Comparison of ENCODE assay signal across 8 mouse cellular contexts in the genomic region with DNA sequence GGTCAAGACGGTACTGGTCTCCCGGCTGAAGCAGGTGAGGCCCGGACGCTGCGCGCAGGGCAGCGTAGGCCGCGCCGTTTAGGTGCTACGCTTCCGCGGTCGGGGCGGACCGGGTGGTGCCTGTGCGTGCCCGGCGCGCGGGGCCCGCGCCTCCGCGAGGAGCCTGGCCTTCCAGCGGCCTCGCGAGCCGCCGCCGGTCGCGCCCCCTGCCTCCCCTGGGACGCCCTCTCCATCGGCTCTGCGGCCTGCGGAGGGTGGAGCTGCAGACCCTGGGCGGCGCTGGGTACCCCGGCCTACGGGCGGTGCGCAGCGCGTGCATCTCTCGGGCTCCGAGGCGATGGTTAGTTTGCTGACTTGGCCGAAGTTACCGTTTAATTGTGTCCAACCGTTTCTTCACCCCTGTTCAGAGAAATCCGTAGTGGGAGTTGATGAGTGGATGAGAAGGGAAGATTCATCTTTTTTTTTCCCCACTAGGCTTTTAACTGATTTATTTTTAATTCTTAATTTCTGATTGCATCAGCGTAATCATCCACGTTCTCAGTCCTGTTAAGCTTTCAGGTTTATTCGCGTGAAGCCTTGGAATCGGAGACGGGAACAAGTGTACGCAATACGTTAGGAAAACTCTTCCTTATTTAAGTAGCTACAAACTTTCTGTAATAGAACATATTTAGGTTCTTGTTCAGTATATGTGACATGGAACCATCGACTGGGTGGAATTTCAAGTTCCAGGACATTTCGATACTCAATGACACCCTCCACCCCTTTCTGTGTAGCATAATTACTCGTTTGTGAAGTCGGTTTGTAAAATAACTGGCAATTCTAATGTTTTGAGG. TPM values are rescaled to one million over a fixed set of nuclear protein-coding genes. Genes with fewer than 3 reads are reported as not detected.
DNase-seq lines count a peak whose midpoint lies in the region; ATAC-seq lines count a peak whose summit lies in the region.

No protein-coding gene starts in this region.

- peak; percentile 72 for DNase-seq in adrenal gland, postnatal 10 days
- no peak for DNase-seq in adrenal gland, postnatal 4 days (ENCODE audit: low spot score in 2 of 2)
- DNase-seq in spleen, postnatal 36 days (ENCODE audit: low spot score in 2 of 2): peak; percentile 64
- DNase-seq in spleen, postnatal 10 days (ENCODE audit: low spot score in 2 of 2): no peak

- peak overlapping the region; percentile 93 for H3K4me3 ChIP-seq in intestine, embryonic 15.5 days (replicated peaks)
- peak overlapping the region; percentile 69 for H3K4me3 ChIP-seq in macrophage (ENCODE audit: inconsistent target)
- peak overlapping the region; percentile 79 for H3K4me3 ChIP-seq in stomach, embryonic 14.5 days (ENCODE audit: low read depth, low read length)

- H3K79me2 ChIP-seq in macrophage (ENCODE audit: inconsistent target): peaks cover 50% of the 10 kb centered on the region

- WGBS in intestine, embryonic 15.5 days: under 1% methylated on average over 52 of the region's 64 CpGs
- under 1% methylated on average over 61 of the region's 64 CpGs for WGBS in macrophage (ENCODE audit: missing documents)
- WGBS in stomach, embryonic 14.5 days: 1% methylated on average over 60 of the region's 64 CpGs

- peak overlapping the region; percentile 99 for H3K27ac ChIP-seq in intestine, embryonic 15.5 days
- H3K27ac ChIP-seq in macrophage: peak overlapping the region; percentile 54
- peak overlapping the region; percentile 97 for H3K27ac ChIP-seq in stomach, embryonic 14.5 days (ENCODE audit: low read length)

- H3K4me1 ChIP-seq in intestine, embryonic 15.5 days (replicated peaks): peaks cover 8% of the 10 kb centered on the region; the same call in 1 of the 2 replicates
- H3K4me1 ChIP-seq in stomach, embryonic 14.5 days (ENCODE audit: control insufficient read depth, insufficient read depth, low read length): peaks cover 12% of the 10 kb centered on the region; the same call in 1 of the 2 replicates

- ATAC-seq in erythroid progenitor cell, adult 5-6 weeks (replicated peaks; ENCODE audit: low FRiP score, poor library complexity, severe bottlenecking): peak; percentile 63
- peak; percentile 68 for ATAC-seq in intestine, embryonic 15.5 days
- peak; percentile 66 for ATAC-seq in stomach, embryonic 14.5 days (ENCODE audit: insufficient number of reproducible peaks, insufficient read depth, low FRiP score, low read depth)

- H3K36me3 ChIP-seq in intestine, embryonic 15.5 days: 0 out of 2 replicates have a peak, but pooled peaks cover 2% of the 10 kb centered on the region
- H3K36me3 ChIP-seq in macrophage (ENCODE audit: inconsistent target): no peaks in the 10 kb centered on the region
- H3K36me3 ChIP-seq in stomach, embryonic 14.5 days (ENCODE audit: control insufficient read depth, insufficient read depth, low read length): no peaks in the 10 kb centered on the region; the same call in 1 of the 2 replicates

- H3K9me3 ChIP-seq in intestine, embryonic 15.5 days: no peaks in the 10 kb centered on the region
- no peaks in the 10 kb centered on the region for H3K9me3 ChIP-seq in stomach, embryonic 14.5 days (ENCODE audit: control insufficient read depth, low read depth, low read length)

- H3K4me2 ChIP-seq in intestine, embryonic 15.5 days (replicated peaks): peak overlapping the region; percentile 79
- H3K4me2 ChIP-seq in stomach, embryonic 14.5 days (replicated peaks; ENCODE audit: low read depth, low read length): peak overlapping the region; percentile 80

- peak overlapping the region; percentile 96 for H3K9ac ChIP-seq in intestine, embryonic 15.5 days
- peak overlapping the region; percentile 77 for H3K9ac ChIP-seq in stomach, embryonic 14.5 days (replicated peaks; ENCODE audit: low read depth, low read length)

- H3K27me3 ChIP-seq in intestine, embryonic 15.5 days (replicated peaks): no peaks in the 10 kb centered on the region
- H3K27me3 ChIP-seq in stomach, embryonic 14.5 days (ENCODE audit: control insufficient read depth, insufficient read depth, low read length): no peaks in the 10 kb centered on the region

RNA-seq across cellular contexts. Expression of gene Sltm, which starts 0.7 kb away (rescaled TPM):
- total RNA-seq in adrenal gland, postnatal 10 days (2021): 10 to 100 TPM; 27.4 to 36.0 TPM
- total RNA-seq in adrenal gland, postnatal 4 days (2021): 10 to 100 TPM; 37.7 to 44.2 TPM
- 44.3 and 69.6 TPM in 2 replicates for total RNA-seq in erythroid progenitor cell, adult 5-6 weeks (2015; ENCODE audit: low replicate concordance)
- 62.0 and 82.7 TPM in 2 replicates for total RNA-seq in erythroid progenitor cell, adult 5-6 weeks (2017; ENCODE audit: low replicate concordance)
- polyA plus RNA-seq in intestine, embryonic 15.5 days (2015; fragmentation: Nextera tagmentation; extraction: Ambion mirVana): 43.3 and 43.4 TPM in 2 replicates
- total RNA-seq in macrophage (2018; cell fraction: chromatin; rRNA removed): 100 to 1,000 TPM; 127 to 323 (median 239) TPM
- 10 to 100 TPM; 16.5 to 32.7 (median 20.9) TPM for total RNA-seq in macrophage (2018; cell fraction: cytosol; rRNA removed)
- total RNA-seq in macrophage (2018; cell fraction: nucleus; rRNA removed): 100 to 1,000 TPM in 17 of 26 experiments, 10 to 100 TPM in 9; 58.8 to 210 (median 123) TPM
- 26.1 to 48.6 TPM (median 27.2 TPM) in 3 replicates for polyA plus RNA-seq in macrophage (2018)
- 69.8 and 74.7 TPM in 2 replicates for polyA plus RNA-seq in stomach, embryonic 14.5 days (2014; fragmentation: Nextera tagmentation; extraction: Ambion mirVana)

RNA-seq across cellular contexts. Expression of gene Rnf111, which starts 39.7 kb away (rescaled TPM):
- total RNA-seq in adrenal gland, postnatal 10 days (2021): 10 to 100 TPM; 31.4 to 36.9 TPM
- 10 to 100 TPM; 41.1 to 44.1 TPM for total RNA-seq in adrenal gland, postnatal 4 days (2021)
- 46.1 and 61.6 TPM in 2 replicates for total RNA-seq in erythroid progenitor cell, adult 5-6 weeks (2015; ENCODE audit: low replicate concordance)
- 24.9 and 31.6 TPM in 2 replicates for total RNA-seq in erythroid progenitor cell, adult 5-6 weeks (2017; ENCODE audit: low replicate concordance)
- 23.5 and 24.2 TPM in 2 replicates for polyA plus RNA-seq in intestine, embryonic 15.5 days (2015; fragmentation: Nextera tagmentation; extraction: Ambion mirVana)
- total RNA-seq in macrophage (2018; cell fraction: chromatin; rRNA removed): 100 to 1,000 TPM; 186 to 315 (median 261) TPM
- 10 to 100 TPM; 33.3 to 57.1 (median 47.5) TPM for total RNA-seq in macrophage (2018; cell fraction: cytosol; rRNA removed)
- 100 to 1,000 TPM; 108 to 232 (median 152) TPM for total RNA-seq in macrophage (2018; cell fraction: nucleus; rRNA removed)
- 26.9 to 36.9 TPM (median 33.3 TPM) in 3 replicates for polyA plus RNA-seq in macrophage (2018)
- 29.8 and 32.0 TPM in 2 replicates for polyA plus RNA-seq in stomach, embryonic 14.5 days (2014; fragmentation: Nextera tagmentation; extraction: Ambion mirVana)

Comparison
In these comparisons a context has a peak if more than half of its experiments do, and no peak if none do; other contexts are left out.
1. DNase-seq: peak in adrenal gland, postnatal 10 days (single experiment) and spleen, postnatal 36 days (2 of 2); none in adrenal gland, postnatal 4 days (0 of 2) and spleen, postnatal 10 days (0 of 2).
2. Peak in every context shown above with its lines, with median percentiles within 50 percentile points of each other: ATAC-seq, H3K27ac ChIP-seq and H3K4me3 ChIP-seq.